Mouse (Mus musculus) midbrain, embryonic 15.5 days (tissue): ENCODE data around the gene Phactr3. TPM values are rescaled to one million over a fixed set of nuclear protein-coding genes. Genes with fewer than 3 reads are reported as not detected.
A peak's percentile ranks its signal among the peaks of the same experiment; 100 is the strongest.

Source experiments
- ATAC-seq: fragments of 200-750 bp; cut with Nextera tagmentation; replicated peaks from 2 replicates; pipeline ENCODE4 v1.8.0; 2017; ENCODE audit warnings: moderate TSS enrichment
- H3K27ac ChIP-seq: fragments of 300-500 bp; sonication (generic); 2 replicates; pipeline ENCODE4 v1.5.1; 2015; ENCODE audit warnings: mild to moderate bottlenecking, inconsistent platforms
- H3K27me3 ChIP-seq: fragments of 300-500 bp; sonication (generic); replicated peaks from 2 replicates; pipeline ENCODE4 v1.6.1; 2015; ENCODE audit warnings: inconsistent platforms
- H3K36me3 ChIP-seq: fragments of 300-500 bp; sonication (generic); replicated peaks from 2 replicates; pipeline ENCODE4 v1.6.1; 2015; ENCODE audit warnings: inconsistent platforms
- H3K4me1 ChIP-seq: fragments of 300-500 bp; sonication (generic); 2 replicates; pipeline ENCODE4 v1.6.1; 2015; ENCODE audit warnings: inconsistent platforms
- H3K4me2 ChIP-seq: fragments of 300-500 bp; sonication (generic); 2 replicates; pipeline ENCODE4 v1.6.1; 2015; ENCODE audit warnings: inconsistent platforms, mild to moderate bottlenecking, moderate library complexity
- H3K4me3 ChIP-seq: fragments of 300-500 bp; sonication (generic); 2 replicates; pipeline ENCODE4 v1.5.1; 2015; ENCODE audit warnings: mild to moderate bottlenecking, inconsistent platforms
- H3K9ac ChIP-seq: fragments of 300-500 bp; sonication (generic); 2 replicates; pipeline ENCODE4 v1.6.1; 2015; ENCODE audit warnings: mild to moderate bottlenecking, inconsistent platforms
- H3K9me3 ChIP-seq: fragments of 300-500 bp; sonication (generic); 2 replicates; pipeline ENCODE4 v1.6.1; 2016; ENCODE audit warnings: inconsistent platforms
- WGBS: fragments of 180-500 bp; shearing (Covaris S2); methylation state at CpG from one replicate; pipeline ENCODE4 v1.1.7; 2015; ENCODE audit warnings: mixed read lengths; 5-methylcytosine and 5-hydroxymethylcytosine counted together
- polyA plus RNA-seq: library from polyadenylated mRNA; unstranded; fragments of >200 nt; fragmentation: Nextera tagmentation; extraction: Ambion mirVana; gene quantifications from 2 replicates; pipeline ENCODE4 v1.2.1, GENCODE M21; 2015

The Phactr3 gene
- polyA plus RNA-seq, 1 experiment from 2014 or later, result 66.3 TPM

DNA sequence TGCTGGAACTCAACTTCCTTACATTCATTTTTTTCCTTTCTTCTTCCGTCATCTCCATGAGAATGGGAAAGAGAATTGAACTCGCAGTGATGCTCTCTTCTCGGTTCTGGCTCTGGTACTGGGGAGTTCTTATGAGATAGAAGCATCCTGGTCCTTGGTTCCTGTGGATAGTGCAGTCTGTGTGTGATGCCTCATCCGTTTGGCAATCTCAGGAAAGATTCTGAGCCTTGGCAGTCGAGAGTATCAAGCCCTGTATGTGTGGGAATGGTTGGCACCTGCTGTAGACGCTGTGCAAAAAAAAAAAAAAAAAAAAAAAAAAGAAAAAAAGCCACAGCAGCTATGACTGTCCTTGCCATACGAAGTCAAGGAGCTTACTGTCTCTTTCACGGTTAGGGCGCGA is 47.2 kb downstream of the Phactr3 start:
- Histone ChIP-seq H3K9ac (no peak overlapping the region), H3K4me2 (no peak overlapping the region), H3K9me3 (no peaks in the 10 kb centered on the region), H3K36me3 (no peaks in the 10 kb centered on the region), H3K27ac (no peak overlapping the region), H3K4me1 (peaks cover 4% of the 10 kb centered on the region; the same call in 1 of the 2 replicates), H3K4me3 (no peak overlapping the region), H3K27me3 (no peaks in the 10 kb centered on the region)
- 77% methylated on average over 10 of the region's 10 CpGs for WGBS
- ATAC-seq, result no peak

DNA sequence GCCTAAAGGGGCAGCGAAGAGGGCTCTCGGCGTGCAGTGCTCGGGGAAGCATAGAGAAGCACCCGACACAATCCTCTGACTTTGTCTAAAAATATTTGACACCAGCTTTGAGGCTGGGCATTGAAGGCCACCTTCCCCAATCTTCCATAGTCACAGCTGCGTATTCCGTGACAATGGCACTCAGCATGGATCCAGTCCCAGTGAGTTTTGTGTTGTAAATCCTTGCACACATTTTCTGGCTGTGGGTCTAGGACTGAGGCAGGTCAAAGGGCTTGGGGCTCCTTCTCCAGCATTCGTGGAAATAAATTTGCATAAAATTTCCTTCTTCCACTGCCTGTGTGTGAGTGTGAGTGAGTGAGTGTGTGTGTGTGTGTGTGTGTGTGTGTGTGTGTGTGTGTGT is 51.2 kb downstream of the Phactr3 start:
- WGBS, result 22% methylated on average over 8 of the region's 8 CpGs
- no peaks in the 10 kb centered on the region for H3K27me3 ChIP-seq
- H3K4me2 ChIP-seq, result no peak overlapping the region
- H3K27ac ChIP-seq, result no peak overlapping the region
- no peaks in the 10 kb centered on the region for H3K36me3 ChIP-seq
- peaks cover 22% of the 10 kb centered on the region for H3K4me1 ChIP-seq
- no peaks in the 10 kb centered on the region for H3K9me3 ChIP-seq
- no peak for ATAC-seq
- H3K9ac ChIP-seq, result no peak overlapping the region
- H3K4me3 ChIP-seq, result no peak overlapping the region

DNA sequence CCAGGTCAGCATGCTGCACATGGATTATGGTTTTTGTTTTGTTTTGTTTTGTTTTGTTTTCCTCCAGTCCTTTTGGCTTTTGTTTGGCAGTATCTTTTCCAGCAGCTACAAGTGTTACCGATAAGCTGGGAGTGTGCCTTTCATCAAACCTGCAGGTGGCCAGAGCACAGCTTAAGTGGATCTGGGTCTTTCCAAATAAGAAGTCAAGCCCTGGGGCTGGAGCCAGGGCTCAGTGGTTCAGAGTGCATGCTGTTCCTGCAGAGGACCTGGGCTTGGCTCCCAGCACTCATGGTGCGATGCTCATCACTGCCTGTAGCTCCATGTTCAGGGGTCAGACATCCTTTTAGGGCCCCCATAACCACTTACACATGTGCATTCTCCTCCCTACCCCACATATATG is 55.2 kb downstream of the Phactr3 start:
- Histone ChIP-seq H3K27me3 (no peaks in the 10 kb centered on the region), H3K9ac (no peak overlapping the region), H3K4me3 (no peak overlapping the region), H3K36me3 (no peaks in the 10 kb centered on the region), H3K9me3 (no peaks in the 10 kb centered on the region), H3K4me2 (no peak overlapping the region), H3K4me1 (peaks cover 35% of the 10 kb centered on the region), H3K27ac (peak overlapping the region; percentile 87)
- ATAC-seq, result no peak
- 48% methylated on average over 2 of the region's 2 CpGs for WGBS

DNA sequence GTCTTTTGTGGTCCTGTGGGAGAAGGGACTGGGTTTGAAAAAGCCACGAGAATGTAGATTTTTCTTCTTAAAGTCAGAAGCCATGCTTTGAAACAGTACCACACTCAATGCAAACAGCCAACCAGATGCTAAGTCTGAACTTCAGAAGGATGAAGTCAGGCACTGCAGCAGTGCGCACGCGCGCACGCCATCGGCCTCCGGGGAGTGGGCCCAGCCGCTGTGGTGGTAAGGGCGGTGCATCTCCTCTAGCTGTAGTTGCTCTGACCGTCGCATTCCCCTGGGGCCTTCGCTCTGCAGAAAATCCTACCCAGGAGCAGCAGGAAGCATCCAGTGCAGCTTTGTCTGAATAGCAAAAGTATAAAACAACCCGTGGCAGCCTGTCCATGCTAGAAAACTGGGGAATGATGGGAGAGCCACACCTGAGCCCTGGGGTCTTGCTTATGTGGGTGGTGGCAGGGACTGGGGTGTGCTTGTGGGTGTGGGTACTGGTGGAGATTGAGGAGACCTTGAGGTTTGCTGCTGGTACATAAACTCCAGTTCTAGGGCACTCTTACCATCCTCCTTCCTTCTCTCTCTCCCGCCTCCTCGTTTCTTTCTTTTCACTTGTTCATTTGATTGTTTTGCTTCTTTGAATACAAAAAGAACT is 56.6 kb downstream of the Phactr3 start:
- peak overlapping the region; percentile 87 for H3K27ac ChIP-seq
- H3K27me3 ChIP-seq, result no peaks in the 10 kb centered on the region
- H3K4me3 ChIP-seq, result peak overlapping the region; percentile 25
- H3K4me1 ChIP-seq, result peaks cover 30% of the 10 kb centered on the region
- H3K9ac ChIP-seq, result peak overlapping the region; percentile 40
- peak; percentile 91 for ATAC-seq
- 15% methylated on average over 16 of the region's 16 CpGs for WGBS
- H3K36me3 ChIP-seq, result no peaks in the 10 kb centered on the region
- H3K9me3 ChIP-seq, result no peaks in the 10 kb centered on the region
- H3K4me2 ChIP-seq, result peak overlapping the region; percentile 54

DNA sequence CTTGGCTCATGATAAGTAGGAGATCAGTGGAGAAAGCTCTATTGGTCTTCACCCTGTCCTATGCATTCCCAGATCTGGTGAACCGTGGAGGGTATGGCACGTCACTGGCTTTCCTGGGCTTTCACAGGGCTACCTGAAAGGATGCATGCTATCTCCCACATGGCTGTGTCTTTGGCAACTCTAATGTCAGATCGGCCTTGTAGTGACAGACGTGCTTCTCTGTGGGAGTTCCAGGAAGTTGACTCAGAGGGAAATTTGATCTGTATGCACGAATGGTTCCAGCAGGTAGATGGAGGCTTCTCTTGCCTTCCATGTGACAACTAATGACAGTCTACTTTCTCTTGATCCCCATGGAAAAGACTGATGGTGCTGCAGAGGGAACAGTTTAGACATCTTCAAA is 65.5 kb downstream of the Phactr3 start:
- no peaks in the 10 kb centered on the region for H3K9me3 ChIP-seq
- no peak overlapping the region for H3K9ac ChIP-seq
- H3K4me3 ChIP-seq, result no peak overlapping the region
- H3K36me3 ChIP-seq, result no peaks in the 10 kb centered on the region
- peaks cover 10% of the 10 kb centered on the region; the same call in 1 of the 2 replicates for H3K4me1 ChIP-seq
- no peak for ATAC-seq
- no peak overlapping the region for H3K4me2 ChIP-seq
- H3K27me3 ChIP-seq, result no peaks in the 10 kb centered on the region
- 83% methylated on average over 5 of the region's 5 CpGs for WGBS
- no peak overlapping the region for H3K27ac ChIP-seq

DNA sequence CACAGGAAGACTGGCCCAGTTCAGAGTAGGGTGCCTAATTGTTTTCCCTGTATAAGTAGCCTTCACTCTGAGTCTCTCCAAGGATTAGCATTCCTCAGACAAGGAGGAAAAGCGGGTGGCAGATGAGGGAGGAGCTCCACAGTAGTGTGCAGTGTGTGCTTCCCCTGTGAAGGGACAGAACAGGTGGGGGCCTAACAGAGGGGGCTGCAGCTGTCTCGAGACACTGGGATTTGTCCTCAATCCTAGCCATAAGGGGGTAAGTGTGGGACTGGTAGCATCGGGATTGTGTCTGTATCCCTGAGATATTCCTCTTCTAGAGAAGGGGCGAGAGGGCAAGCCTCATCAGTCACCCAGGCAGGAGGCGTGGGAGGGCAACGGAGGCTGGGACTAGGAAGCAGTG is 66.1 kb downstream of the Phactr3 start:
- Histone ChIP-seq H3K27ac (no peak overlapping the region), H3K9me3 (no peaks in the 10 kb centered on the region), H3K4me3 (no peak overlapping the region), H3K4me1 (peaks cover 10% of the 10 kb centered on the region; the same call in 1 of the 2 replicates), H3K9ac (no peak overlapping the region), H3K4me2 (no peak overlapping the region), H3K36me3 (no peaks in the 10 kb centered on the region), H3K27me3 (no peaks in the 10 kb centered on the region)
- 0 out of 2 replicates have a peak, but pooled peaks have one; percentile 29 for ATAC-seq
- WGBS, result 53% methylated on average over 6 of the region's 6 CpGs

DNA sequence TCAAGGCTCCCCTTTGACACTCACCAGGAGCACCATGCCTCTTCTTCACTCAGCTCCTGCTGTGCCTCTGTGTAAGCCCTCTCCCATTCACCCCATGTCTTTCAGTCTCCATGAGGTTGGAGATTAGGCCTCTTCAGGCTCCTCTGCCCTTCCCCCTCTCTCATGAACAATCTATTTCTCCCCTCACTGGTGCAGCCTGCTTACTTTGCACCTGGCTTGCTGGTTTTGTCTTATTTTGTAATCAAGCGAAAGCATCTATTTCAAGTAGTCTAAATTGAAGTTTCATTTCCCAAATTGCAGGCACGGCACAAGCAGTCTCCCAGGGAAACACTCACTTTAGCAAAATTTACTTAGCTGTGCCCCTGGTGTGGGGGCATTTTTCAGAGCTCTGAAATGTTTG is 70.2 kb downstream of the Phactr3 start:
- no peaks in the 10 kb centered on the region for H3K27me3 ChIP-seq
- 40% methylated on average over 2 of the region's 2 CpGs for WGBS
- H3K4me1 ChIP-seq, result peaks cover 25% of the 10 kb centered on the region
- no peak overlapping the region for H3K4me3 ChIP-seq
- H3K27ac ChIP-seq, result no peak overlapping the region
- H3K9me3 ChIP-seq, result no peaks in the 10 kb centered on the region
- no peaks in the 10 kb centered on the region for H3K36me3 ChIP-seq
- H3K9ac ChIP-seq, result no peak overlapping the region
- ATAC-seq, result no peak
- no peak overlapping the region for H3K4me2 ChIP-seq

DNA sequence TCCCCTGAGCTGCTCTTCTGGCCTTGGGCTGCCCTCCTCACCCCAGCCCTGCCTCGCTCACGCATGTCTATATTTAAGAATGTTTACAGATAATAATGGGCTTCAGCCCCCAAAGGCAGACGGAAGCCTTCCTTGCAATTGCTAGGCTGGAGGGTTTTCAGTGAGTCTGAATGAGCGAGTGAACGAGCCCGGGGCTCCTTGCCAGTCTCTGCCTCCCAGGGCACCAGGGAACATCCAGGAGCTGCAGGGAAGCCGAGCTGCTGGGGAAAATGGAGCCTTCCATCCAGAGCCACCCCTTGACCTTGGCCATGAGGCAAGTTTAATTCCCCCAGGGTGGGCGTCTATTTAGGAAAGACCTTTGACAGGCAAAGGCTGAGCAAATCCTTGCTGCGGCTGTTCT is 74.1 kb downstream of the Phactr3 start:
- Histone ChIP-seq H3K4me1 (peaks cover 29% of the 10 kb centered on the region), H3K9ac (no peak overlapping the region), H3K4me3 (no peak overlapping the region), H3K27ac (peak overlapping the region; percentile 1; the same call in 1 of the 2 replicates), H3K4me2 (no peak overlapping the region), H3K9me3 (no peaks in the 10 kb centered on the region), H3K36me3 (no peaks in the 10 kb centered on the region), H3K27me3 (no peaks in the 10 kb centered on the region)
- ATAC-seq, result no peak
- 45% methylated on average over 9 of the region's 9 CpGs for WGBS

DNA sequence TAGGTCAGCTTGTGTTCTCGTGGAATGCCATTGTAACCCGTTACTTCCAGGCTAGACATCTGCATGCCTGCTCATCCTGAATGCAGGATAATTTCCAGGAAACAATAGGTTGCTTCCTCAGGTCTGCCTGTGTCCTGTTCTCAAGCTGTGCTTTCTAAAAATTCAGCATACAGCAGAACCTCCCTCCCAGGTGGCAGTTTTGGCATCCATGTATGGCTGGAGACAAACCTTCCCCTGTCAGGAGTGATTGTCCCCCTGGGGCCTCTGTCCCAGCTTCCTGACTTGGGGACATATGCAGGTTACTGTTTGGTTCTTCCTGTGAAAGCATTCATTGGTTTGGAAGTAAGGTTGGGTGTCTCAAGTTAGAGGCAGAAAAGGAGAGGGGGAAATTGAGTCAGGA is 74.7 kb downstream of the Phactr3 start:
- peaks cover 24% of the 10 kb centered on the region for H3K4me1 ChIP-seq
- H3K4me3 ChIP-seq, result no peak overlapping the region
- H3K27me3 ChIP-seq, result no peaks in the 10 kb centered on the region
- no peaks in the 10 kb centered on the region for H3K9me3 ChIP-seq
- 0 out of 2 replicates have a peak overlapping the region, but pooled peaks have one; percentile 1 for H3K27ac ChIP-seq
- no peaks in the 10 kb centered on the region for H3K36me3 ChIP-seq
- no peak overlapping the region for H3K9ac ChIP-seq
- H3K4me2 ChIP-seq, result no peak overlapping the region
- 46% methylated on average over 2 of the region's 2 CpGs for WGBS
- ATAC-seq, result no peak

DNA sequence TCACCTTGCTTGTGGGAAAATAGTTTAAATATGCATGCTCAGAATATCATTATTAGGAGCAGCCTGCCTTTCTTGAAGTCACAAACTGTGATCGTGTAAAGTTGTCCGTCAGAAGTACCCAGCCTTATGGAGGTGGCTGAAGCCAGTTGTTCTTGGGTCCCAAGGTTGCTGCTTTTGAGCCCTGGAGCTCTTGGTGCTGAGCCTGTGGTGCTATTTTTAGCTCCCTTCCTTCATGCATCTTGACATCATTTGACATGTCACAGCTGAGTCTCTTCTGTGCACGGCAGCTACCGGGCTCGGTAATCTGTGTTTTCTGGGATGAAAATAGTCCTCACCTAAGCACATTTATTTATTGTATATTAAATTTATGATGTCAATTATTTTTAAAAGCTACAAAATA is 76.1 kb downstream of the Phactr3 start:
- no peak for ATAC-seq

DNA sequence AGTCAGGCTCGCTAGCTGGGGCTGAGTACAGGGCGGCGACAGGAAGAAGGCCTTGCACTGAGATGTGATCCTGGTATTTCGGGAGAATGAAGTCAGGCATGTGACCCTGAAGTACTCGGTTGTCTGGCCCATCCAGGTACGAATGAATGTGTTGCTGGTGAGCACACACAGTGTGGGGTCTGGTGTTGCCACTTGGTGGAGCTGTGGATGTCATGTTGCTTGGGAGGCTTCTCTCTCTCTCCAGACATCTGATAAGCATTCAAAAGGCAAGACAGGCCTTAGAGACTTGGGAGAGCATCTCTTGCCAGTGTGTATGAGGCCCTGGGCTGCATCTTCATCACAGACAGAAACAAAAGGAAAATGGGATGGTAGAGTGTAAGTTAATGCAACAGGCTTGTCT is 77.3 kb downstream of the Phactr3 start:
- Histone ChIP-seq H3K4me2 (no peak overlapping the region), H3K36me3 (no peaks in the 10 kb centered on the region), H3K4me1 (peaks cover 20% of the 10 kb centered on the region), H3K27me3 (no peaks in the 10 kb centered on the region), H3K4me3 (no peak overlapping the region), H3K27ac (no peak overlapping the region), H3K9me3 (no peaks in the 10 kb centered on the region), H3K9ac (no peak overlapping the region)
- ATAC-seq, result no peak
- 93% methylated on average over 6 of the region's 6 CpGs for WGBS

More for the DNA sequence above, 76.1 kb downstream of the Phactr3 start:
- H3K36me3 ChIP-seq, result no peaks in the 10 kb centered on the region
- H3K9ac ChIP-seq, result no peak overlapping the region
- H3K4me3 ChIP-seq, result no peak overlapping the region
- 51% methylated on average over 5 of the region's 5 CpGs for WGBS
- H3K4me2 ChIP-seq, result no peak overlapping the region
- no peaks in the 10 kb centered on the region for H3K27me3 ChIP-seq
- H3K9me3 ChIP-seq, result no peaks in the 10 kb centered on the region
- H3K4me1 ChIP-seq, result peaks cover 20% of the 10 kb centered on the region
- H3K27ac ChIP-seq, result peak overlapping the region; percentile 1; the same call in 1 of the 2 replicates

DNA sequence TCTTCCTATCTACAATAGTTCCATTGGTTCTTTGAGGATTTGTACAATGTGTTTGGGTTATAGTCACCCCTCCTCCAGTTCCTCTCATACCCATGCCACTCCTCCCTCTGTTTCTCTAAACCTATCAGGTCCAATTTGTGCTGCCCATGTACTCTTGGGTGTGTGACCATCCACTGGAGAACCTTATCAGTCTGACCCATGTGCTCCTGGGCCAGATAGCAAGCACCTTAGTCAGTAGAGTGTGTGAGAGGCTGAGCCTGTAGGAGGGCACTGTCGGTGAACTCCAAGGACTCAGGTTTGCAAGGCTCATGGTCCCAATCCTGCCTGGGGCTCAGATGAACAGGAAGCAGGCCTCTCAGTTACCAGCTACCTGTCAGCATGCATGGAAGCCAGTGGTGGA is 78.8 kb downstream of the Phactr3 start:
- no peaks in the 10 kb centered on the region for H3K27me3 ChIP-seq
- no peak for ATAC-seq
- WGBS, result 94% methylated on average over 1 of the region's 1 CpGs
- peaks cover 15% of the 10 kb centered on the region for H3K4me1 ChIP-seq
- H3K4me2 ChIP-seq, result no peak overlapping the region
- no peaks in the 10 kb centered on the region for H3K36me3 ChIP-seq
- no peak overlapping the region for H3K4me3 ChIP-seq
- H3K9me3 ChIP-seq, result no peaks in the 10 kb centered on the region
- no peak overlapping the region for H3K27ac ChIP-seq
- H3K9ac ChIP-seq, result no peak overlapping the region

DNA sequence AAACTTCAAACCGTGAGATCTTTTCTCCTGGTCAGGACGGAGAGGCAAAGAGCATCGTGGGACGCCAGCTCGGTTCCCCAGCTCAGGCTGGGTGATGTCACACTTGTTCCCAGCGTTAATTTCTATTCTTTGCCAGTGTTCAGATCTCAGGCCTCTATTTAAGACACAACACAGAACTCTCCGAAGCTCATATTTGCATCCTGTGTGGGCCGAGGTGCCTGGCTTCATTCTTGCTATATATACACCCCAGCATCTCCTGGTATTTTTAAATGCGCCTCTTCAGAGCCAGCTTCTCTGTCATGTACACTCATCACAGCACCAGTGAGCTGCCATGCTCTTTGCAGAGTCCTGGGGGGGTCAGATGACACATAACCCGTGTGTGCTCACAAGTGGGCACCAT is 85.7 kb downstream of the Phactr3 start:
- H3K9me3 ChIP-seq, result no peaks in the 10 kb centered on the region
- H3K9ac ChIP-seq, result no peak overlapping the region
- no peak overlapping the region for H3K4me3 ChIP-seq
- ATAC-seq, result no peak
- no peaks in the 10 kb centered on the region for H3K4me1 ChIP-seq
- H3K4me2 ChIP-seq, result no peak overlapping the region
- no peak overlapping the region for H3K27ac ChIP-seq
- no peaks in the 10 kb centered on the region for H3K36me3 ChIP-seq
- no peaks in the 10 kb centered on the region for H3K27me3 ChIP-seq
- WGBS, result 85% methylated on average over 10 of the region's 10 CpGs
